Mouse (Mus musculus): ENCODE data around the gene Prpf18. TPM values are rescaled to one million over a fixed set of nuclear protein-coding genes. Genes with fewer than 3 reads are reported as not detected.

The Prpf18 gene
- total RNA-seq, 2 experiments from 2014 or later = 42.7 to 51.7 TPM

- no peak for DNase-seq
These were observed 75.9 kb downstream of the Prpf18 start for GRCm38 (mm10) chr2:4575975-4576374.

DNA sequence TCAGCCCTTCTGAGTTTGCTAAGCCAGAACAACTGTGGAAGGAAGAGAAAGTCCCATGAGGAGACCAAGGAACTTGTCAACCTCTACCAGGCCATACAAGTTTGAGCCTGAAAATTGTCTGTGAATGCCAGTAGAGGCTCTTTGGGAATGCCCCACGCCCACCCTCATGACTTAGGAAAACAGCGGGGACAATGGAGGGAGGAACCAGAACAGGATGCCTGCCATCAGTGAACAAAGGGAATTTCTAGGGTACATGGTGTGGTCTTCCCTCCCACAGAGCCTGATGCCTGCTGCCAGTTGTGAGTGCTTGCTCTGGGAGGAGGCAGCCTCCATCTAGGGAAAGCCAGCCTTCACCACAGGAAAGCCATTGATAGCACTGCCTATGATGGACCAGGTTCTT, 76.8 kb downstream of the Prpf18 start:
- DNase-seq = no peak

DNA sequence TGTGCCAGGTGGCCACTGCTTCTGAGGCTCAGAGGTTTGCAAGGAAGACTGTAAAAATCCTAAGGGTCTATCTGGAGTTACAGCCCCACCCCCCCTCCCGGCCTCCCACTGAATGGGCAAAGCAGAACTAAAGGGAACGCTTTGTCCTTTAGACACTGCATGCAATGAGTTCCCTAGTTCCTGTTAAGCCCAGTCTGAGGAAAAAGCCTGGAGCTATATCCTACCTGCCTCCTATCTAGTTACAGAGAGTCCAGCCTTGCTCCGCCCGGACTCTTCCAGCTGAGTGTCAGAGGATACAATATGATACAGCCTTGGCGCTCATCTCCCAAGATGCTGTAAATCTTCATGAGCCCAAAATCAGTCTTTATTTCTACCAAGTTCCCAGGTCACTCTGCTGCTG, 77.7 kb downstream of the Prpf18 start:
- no peak for DNase-seq

DNA sequence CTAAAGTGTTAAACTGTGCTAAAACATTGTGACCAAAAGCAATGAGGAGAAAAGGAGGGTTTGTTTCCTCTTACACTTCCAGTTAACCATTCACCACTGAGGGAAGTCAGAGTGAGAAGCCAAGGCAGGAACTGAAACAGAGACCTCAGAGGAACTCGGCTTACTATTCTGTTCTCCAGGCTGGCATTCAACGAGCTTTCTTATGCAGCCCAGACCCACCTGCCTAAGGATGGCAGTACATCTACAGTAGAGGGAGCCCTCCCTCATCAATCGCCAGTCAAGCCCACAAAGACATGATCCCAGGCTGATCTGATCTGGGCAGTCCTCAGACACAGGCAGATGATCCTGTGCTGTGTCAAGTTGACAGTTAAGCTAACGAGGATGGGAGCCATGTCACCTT, 78.5 kb downstream of the Prpf18 start:
- DNase-seq = no peak

DNA sequence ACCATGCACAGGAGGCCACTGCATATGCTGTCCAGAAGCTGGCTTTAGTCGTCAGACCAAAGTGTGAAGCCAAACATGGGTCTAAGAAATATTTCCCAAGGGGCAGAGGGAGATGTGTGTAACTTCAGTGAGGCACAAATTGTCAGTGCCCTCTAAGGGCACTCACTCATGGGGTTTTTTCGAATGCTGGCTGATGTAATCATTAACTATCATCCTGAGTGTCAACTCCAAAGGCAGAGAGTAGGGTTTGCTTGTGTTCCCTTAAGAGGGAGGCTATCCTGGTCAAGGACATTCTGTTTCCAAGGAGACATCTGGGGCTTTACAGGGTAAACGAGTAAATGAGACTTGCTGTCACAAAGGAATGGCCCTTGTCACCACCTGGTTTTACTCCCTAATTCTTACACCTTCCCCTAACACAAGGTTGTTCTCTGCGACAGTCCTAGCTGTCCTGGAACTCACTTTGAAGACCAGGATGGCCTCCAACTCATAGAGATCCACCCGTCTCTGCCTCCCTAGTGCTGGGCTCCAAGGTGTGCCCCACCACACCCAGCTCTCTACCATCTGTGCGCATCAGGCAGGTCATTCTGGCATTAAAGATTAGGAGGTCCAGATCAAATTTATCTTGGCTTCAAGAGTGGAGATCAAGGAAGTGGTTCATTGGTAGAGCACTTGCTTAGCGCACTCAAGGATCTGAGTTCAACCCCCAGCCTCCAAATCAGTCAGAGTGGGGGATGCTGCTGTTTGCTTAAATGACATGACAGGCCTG, 79.2 kb downstream of the Prpf18 start:
- no peak for DNase-seq

Other genes with a start within 250 kb of the Prpf18 start
- gene Bend7, start 65.7 kb upstream of the Prpf18 start, total RNA-seq (2021) = 10 to 100 TPM; 19.0 to 20.0 TPM
- gene Sephs1, start 229.5 kb upstream of the Prpf18 start, total RNA-seq (2021) = 10 to 100 TPM; 47.1 to 52.5 TPM

Measured in adrenal gland, postnatal 36 days (tissue).